Mouse (Mus musculus) lung, embryonic 14.5 days (tissue): ENCODE measurements around the gene Suds3. TPM values are rescaled to one million over a fixed set of nuclear protein-coding genes. Genes with fewer than 3 reads are reported as not detected.
A peak's percentile ranks its signal among the peaks of the same experiment; 100 is the strongest.

Experiments used
- ATAC-seq: fragments of 200-750 bp; cut with Nextera tagmentation; 2 replicates; pipeline ENCODE4 v1.8.0; 2017; ENCODE audit warnings: mild to moderate bottlenecking, moderate TSS enrichment, moderate library complexity; ENCODE audit not compliant: insufficient read depth
- DNase-seq: peaks from one replicate; pipeline ENCODE4 v3.0.0-alpha.2; 2015
- H3K27ac ChIP-seq: fragments of 300-500 bp; sonication (generic); 2 replicates; pipeline ENCODE4 v1.5.1; 2014; ENCODE audit warnings: low read depth, mild to moderate bottlenecking, moderate library complexity
- H3K27me3 ChIP-seq: fragments of 300-500 bp; sonication (generic); 2 replicates; pipeline ENCODE4 v1.6.1; 2014; ENCODE audit warnings: low read length, control low read depth; ENCODE audit not compliant: insufficient read depth
- H3K36me3 ChIP-seq: fragments of 300-500 bp; sonication (generic); 2 replicates; pipeline ENCODE4 v1.6.1; 2014; ENCODE audit warnings: control low read depth; ENCODE audit not compliant: insufficient read depth
- H3K4me1 ChIP-seq: fragments of 300-500 bp; sonication (generic); 2 replicates; pipeline ENCODE4 v1.6.1; 2014; ENCODE audit warnings: antibody characterized with exemption, control low read depth; ENCODE audit not compliant: insufficient read depth
- H3K4me2 ChIP-seq: fragments of 300-500 bp; sonication (generic); 2 replicates; pipeline ENCODE4 v1.6.1; 2014; ENCODE audit warnings: mild to moderate bottlenecking
- H3K4me3 ChIP-seq: fragments of 300-500 bp; sonication (generic); 2 replicates; pipeline ENCODE4 v1.5.1; 2014; ENCODE audit warnings: low read depth, low read length
- H3K9ac ChIP-seq: fragments of 300-500 bp; sonication (generic); 2 replicates; pipeline ENCODE4 v1.6.1; 2014
- H3K9me3 ChIP-seq: fragments of 300-500 bp; sonication (generic); 2 replicates; pipeline ENCODE4 v1.6.1; 2016; ENCODE audit warnings: low read depth, low read length, control low read depth
- CTCF ChIP-seq: IDR thresholded peaks from 2 replicates; pipeline ENCODE4 v1.5.1; 2016; ENCODE audit warnings: antibody characterized with exemption, low read depth
- WGBS: fragments of 180-500 bp; shearing (Covaris S2); extraction: QIAGEN DNeasy Blood & Tissue Kit; methylation state at CpG from one replicate; pipeline ENCODE4 v1.1.7; 2014; 5-methylcytosine and 5-hydroxymethylcytosine counted together
- polyA plus RNA-seq: library from polyadenylated mRNA; unstranded; fragments of >200 nt; fragmentation: Nextera tagmentation; extraction: Ambion mirVana; gene quantifications from 2 replicates; pipeline ENCODE4 v1.2.1, GENCODE M21; 2014

Gene Suds3
- polyA plus RNA-seq, 1 experiment from 2014 or later = 49.6 TPM

DNA sequence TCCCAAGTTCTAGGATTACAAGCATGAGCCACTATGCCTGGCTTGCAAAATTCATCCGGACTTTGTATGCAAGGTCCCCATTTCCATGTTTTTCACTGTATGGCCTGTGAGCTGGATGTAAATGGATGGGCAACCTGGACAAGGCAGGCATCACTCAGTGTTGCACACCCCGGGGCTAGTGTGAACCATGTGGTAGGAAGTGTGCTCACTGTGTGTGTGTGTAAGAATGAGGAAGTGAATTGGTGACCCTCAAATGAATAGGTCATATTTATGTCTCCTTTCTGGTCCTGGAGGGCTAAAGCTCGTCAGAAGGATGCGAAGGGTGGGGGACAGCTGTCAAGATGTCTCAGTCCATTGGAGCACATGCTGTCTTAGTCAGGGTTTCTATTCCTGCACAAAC, 11.1 kb upstream of the Suds3 start:
- TF ChIP-seq CTCF = no peak
- no peak for ATAC-seq
- H3K4me1 ChIP-seq = no peaks in the 10 kb centered on the region
- no peak overlapping the region for H3K27ac ChIP-seq
- no peak for DNase-seq
- no peaks in the 10 kb centered on the region for H3K36me3 ChIP-seq
- H3K4me3 ChIP-seq = no peak overlapping the region
- H3K27me3 ChIP-seq = no peaks in the 10 kb centered on the region
- no peaks in the 10 kb centered on the region for H3K9me3 ChIP-seq
- no peak overlapping the region for H3K4me2 ChIP-seq
- 82% methylated on average over 4 of the region's 4 CpGs for WGBS
- H3K9ac ChIP-seq = no peak overlapping the region

DNA sequence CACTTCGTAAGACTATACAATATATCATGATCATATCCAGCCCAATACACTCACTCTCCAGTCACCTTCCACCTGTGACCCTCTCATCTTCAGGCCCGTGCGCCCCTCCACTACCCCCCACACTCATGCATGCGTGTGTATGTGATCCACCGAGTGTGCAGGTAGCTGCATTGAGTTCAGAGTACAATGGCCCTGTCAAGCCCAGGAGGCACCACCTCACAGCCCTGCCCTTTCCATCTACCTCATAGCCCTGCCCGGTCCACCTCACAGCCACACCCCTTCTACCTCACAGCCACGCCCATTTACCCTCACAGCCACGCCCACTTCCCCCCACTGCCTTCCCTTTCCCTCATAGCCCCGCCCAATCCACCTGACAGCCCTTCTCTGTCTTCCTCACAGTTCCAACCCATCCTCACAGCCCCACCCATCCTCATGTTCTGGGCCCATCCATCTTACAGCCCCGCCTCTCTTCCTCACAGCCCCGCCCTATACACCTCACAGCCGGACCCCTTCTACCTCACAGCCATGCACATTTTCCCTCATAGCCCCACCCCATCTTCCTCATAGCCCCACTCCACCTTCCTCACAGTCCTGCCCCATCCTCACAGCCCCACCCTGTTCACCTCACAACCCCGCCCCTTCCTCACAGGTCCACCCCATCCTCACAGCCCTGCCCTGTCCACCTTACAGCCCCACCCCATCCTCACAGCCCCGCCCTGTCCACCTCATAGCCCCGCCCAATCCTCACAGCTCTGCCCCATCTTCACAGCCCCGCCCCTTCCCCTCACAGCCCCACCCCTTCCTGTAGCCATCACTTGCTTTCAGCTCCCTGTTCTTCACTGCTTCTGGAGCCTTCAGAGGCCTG, 9.8 kb upstream of the Suds3 start:
- Histone ChIP-seq H3K9ac (no peak overlapping the region), H3K4me1 (peaks cover 11% of the 10 kb centered on the region), H3K27ac (no peak overlapping the region), H3K4me2 (no peak overlapping the region), H3K4me3 (no peak overlapping the region), H3K27me3 (no peaks in the 10 kb centered on the region), H3K36me3 (no peaks in the 10 kb centered on the region), H3K9me3 (no peaks in the 10 kb centered on the region)
- WGBS = 83% methylated on average over 16 of the region's 16 CpGs
- ATAC-seq (peak; percentile 46; the same call in 1 of the 2 replicates), DNase-seq (no peak)
- no peak for TF ChIP-seq CTCF

- Histone ChIP-seq H3K4me2 (no peak overlapping the region), H3K4me1 (peaks cover 13% of the 10 kb centered on the region), H3K9ac (no peak overlapping the region), H3K9me3 (no peaks in the 10 kb centered on the region), H3K4me3 (no peak overlapping the region), H3K27ac (no peak overlapping the region), H3K36me3 (no peaks in the 10 kb centered on the region), H3K27me3 (no peaks in the 10 kb centered on the region)
- no peak for DNase-seq
- ATAC-seq = no peak
- TF ChIP-seq CTCF = no peak
- 84% methylated on average over 4 of the region's 4 CpGs for WGBS
These were observed 7.9 kb upstream of the Suds3 start for GRCm38 (mm10) chr5:117123840-117124239.

GRCm38 (mm10) chr5:117123102-117123501, 7.2 kb upstream of the Suds3 start:
- TF ChIP-seq CTCF = no peak
- DNase-seq = no peak
- Histone ChIP-seq H3K27ac (no peak overlapping the region), H3K36me3 (no peaks in the 10 kb centered on the region), H3K4me1 (peaks cover 13% of the 10 kb centered on the region), H3K9ac (no peak overlapping the region), H3K27me3 (no peaks in the 10 kb centered on the region), H3K4me3 (no peak overlapping the region), H3K4me2 (no peak overlapping the region), H3K9me3 (no peaks in the 10 kb centered on the region)
- WGBS = 42% methylated on average over 6 of the region's 6 CpGs
- no peak for ATAC-seq

DNA sequence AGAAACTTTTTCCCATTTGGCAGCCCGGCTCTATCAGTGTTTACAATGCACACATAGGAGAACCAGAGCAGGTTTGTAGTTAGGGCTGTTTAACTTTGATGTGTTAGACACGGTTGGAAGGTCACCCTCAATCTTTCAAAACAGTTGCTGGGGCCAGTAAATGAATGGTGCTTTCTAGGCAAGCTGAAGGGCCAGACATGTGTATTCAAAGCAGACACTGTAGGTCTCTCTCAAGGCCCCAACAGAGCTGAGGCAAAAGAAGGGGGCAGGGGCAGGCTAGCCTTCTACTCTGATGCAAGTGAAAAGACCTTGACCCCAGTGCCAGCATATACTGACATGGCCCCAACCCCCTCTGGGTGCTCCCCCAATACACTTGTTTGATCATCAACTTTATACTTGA, 5.7 kb upstream of the Suds3 start:
- no peak for TF ChIP-seq CTCF
- H3K4me3 ChIP-seq = 0 out of 2 replicates have a peak overlapping the region, but pooled peaks have one; percentile 73
- no peak overlapping the region for H3K27ac ChIP-seq
- WGBS = 5% methylated on average over 2 of the region's 2 CpGs
- no peaks in the 10 kb centered on the region for H3K36me3 ChIP-seq
- H3K4me2 ChIP-seq = peak overlapping the region; percentile 70
- H3K9me3 ChIP-seq = no peaks in the 10 kb centered on the region
- no peak for DNase-seq
- H3K9ac ChIP-seq = no peak overlapping the region
- no peaks in the 10 kb centered on the region for H3K27me3 ChIP-seq
- no peak for ATAC-seq
- H3K4me1 ChIP-seq = peaks cover 13% of the 10 kb centered on the region

GRCm38 (mm10) chr5:117120489-117121466, 4.9 kb upstream of the Suds3 start:
- H3K27ac ChIP-seq = no peak overlapping the region
- peak overlapping the region; percentile 73 for H3K4me3 ChIP-seq
- ATAC-seq (peak; percentile 38; the same call in 1 of the 2 replicates), DNase-seq (peak; percentile 18)
- H3K27me3 ChIP-seq = no peaks in the 10 kb centered on the region
- no peak for TF ChIP-seq CTCF
- H3K9ac ChIP-seq = peak overlapping the region; percentile 58
- H3K4me2 ChIP-seq = peak overlapping the region; percentile 70
- WGBS = 2% methylated on average over 40 of the region's 40 CpGs
- H3K36me3 ChIP-seq = no peaks in the 10 kb centered on the region
- H3K9me3 ChIP-seq = no peaks in the 10 kb centered on the region
- H3K4me1 ChIP-seq = peaks cover 13% of the 10 kb centered on the region
